Mouse (Mus musculus) heart, adult 8-10 months (tissue): Measurements from ENCODE around the gene Magoh. TPM values are rescaled to one million over a fixed set of nuclear protein-coding genes. Genes with fewer than 3 reads are reported as not detected.

ENCODE experiments used
- DNase-seq: peaks from one replicate; pipeline ENCODE4 v3.0.0; 2022; ENCODE audit warnings: low spot score
- total RNA-seq, 4 experiments: library from RNA; stranded (reverse); gene quantifications; 2 replicates each; pipeline ENCODE4 v1.2.4; 2022

Gene Magoh
- 10 to 100 TPM; 39.3 to 42.4 (median 41.4) TPM for total RNA-seq

DNA sequence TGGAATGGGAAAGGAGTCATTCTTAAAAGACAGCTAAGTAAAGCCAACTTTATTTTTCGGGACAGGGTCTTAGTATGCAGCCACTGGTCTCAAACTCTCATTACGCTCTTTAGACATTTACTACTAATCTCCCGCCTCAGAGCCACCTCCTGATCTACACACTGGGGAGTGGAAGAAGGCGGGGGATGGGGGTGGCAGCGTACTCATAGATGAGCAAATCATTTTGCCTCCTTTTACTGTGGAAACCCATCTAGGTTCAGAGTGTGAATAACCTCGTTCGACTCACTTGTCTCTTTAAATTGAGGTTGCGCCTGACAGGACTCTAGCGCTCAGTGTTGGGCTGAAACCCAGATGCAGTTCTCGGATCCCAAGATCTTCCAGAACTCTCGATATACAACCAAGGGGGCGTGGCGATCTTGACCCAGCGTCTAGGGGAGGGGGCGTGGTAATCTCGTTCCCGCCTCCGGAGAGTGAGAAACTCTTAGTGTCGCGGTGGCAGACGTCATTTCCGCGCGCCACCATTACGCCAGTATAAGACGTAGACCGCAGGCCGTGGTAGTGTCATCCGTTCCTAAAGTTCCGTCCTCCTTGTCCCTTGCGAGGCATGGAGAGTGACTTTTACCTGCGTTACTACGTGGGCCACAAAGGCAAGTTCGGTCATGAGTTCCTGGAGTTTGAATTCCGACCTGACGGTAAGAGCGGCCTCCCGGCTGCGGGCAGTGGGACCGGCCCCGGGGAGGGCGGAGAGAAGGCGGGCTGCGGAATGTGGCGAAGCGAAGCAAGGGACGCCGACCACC lies at the start of gene Magoh:
Gene Magoh (plus strand): TSS at position 502 of the 797 bp plus-strand sequence.
- peak; percentile 97 for DNase-seq

GRCm38 (mm10) chr4:107830189-107830588 lies 49.4 kb upstream of the Magoh start:
- no peak for DNase-seq

DNA sequence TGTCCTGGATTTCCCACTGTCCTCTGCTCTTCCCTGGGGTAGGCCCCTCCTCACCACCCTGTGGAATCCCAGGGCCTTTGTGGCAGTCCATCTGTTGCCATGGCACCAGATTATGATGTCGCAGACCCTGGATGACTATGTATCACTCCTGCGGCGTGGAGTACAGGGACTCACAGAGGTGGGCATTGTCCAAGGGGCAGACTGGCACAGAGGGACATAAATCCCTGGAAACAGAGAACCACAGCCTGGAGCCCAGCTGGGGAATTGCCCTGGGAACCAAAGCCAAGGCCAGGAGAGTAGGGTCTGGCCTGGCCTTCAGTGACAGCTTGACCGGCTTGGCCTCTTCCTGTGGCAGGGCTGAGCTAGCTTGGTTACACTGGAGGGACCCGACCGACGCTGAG lies 48.7 kb upstream of the Magoh start:
- no peak for DNase-seq

- DNase-seq, result no peak
Measured at GRCm38 (mm10) chr4:107831678-107832077, 47.9 kb upstream of the Magoh start.

- DNase-seq, result no peak
Measured at GRCm38 (mm10) chr4:107833525-107833924, 46.0 kb upstream of the Magoh start.

DNA sequence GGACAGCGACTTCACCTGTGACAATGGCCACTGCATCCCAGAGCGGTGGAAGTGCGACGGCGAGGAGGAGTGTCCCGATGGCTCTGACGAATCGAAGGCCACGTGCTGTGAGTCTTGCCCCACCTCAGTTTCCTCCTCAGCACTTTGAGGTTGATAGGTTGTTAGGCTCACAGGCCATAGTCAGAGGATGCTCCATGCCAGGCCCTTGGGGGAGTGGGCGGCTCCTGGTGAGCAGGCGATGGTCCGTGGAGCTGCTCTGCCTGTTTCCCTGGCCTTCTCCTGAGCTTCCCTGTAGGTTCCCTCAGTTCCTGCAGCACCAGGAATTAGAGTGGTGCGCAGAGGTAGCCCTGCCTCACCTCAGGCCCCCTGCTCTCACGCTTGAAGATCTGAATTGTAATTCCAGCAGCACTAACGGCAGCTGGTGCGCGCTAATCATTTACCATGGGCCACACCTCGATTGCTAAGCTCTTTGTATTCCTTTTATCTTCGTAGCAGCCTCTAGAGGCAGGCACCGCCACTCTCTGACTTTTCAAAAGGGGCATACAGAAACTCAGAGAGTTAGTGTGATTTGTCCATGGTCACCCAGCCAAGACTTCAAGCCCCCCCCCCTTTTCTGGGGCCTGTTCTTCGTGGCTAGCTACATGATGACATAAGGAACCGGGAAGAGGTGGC lies 44.8 kb upstream of the Magoh start:
- no peak for DNase-seq

GRCm38 (mm10) chr4:107835508-107835909 lies 44.0 kb upstream of the Magoh start:
- DNase-seq, result no peak

GRCm38 (mm10) chr4:107836758-107837157 lies 42.8 kb upstream of the Magoh start:
- no peak for DNase-seq

GRCm38 (mm10) chr4:107837910-107838309 lies 41.6 kb upstream of the Magoh start:
- no peak for DNase-seq

- no peak for DNase-seq
Measured at GRCm38 (mm10) chr4:107843687-107844086, 35.9 kb upstream of the Magoh start.

DNA sequence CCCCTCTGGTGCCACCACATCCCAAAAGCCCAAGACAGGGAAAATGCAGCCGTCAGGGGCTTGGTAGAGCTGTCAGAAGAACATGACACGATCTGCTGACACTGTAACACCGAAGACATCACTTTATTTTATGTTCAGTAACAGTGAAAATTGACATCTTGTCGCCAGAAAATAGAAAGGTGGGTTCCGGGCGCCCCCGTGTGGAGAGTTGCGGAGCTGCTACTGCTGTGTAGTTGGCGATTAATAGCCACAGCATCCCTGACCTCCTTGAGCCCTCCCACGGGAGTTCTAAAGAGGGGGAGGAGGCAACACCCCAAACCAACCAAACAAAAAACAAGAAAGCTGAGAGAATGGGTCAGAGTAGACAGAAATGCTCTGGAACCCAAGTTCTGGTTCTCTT lies 34.6 kb upstream of the Magoh start:
- peak; percentile 40 for DNase-seq

DNA sequence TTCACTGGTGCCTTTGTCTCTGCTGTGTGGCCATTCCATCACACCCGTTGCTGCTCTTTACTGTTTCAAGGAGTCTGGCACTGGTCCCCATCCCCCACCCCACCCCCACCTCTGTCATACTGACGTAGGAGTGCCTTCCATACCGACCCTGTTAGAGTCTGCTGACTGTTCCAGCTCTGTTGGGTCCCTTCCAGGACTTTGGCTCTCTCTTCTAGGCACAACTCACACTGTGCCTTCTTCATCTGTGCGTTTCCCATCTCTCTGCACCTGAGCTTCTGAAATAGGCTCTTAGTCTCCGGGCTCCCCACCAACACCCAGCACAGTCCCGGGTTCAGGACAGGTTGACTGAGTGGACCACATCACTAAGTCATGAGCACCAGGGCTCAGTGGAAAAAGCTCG lies 32.8 kb upstream of the Magoh start:
- no peak for DNase-seq

- DNase-seq, result peak; percentile 7
Measured at GRCm38 (mm10) chr4:107848546-107848945, 31.0 kb upstream of the Magoh start.

DNA sequence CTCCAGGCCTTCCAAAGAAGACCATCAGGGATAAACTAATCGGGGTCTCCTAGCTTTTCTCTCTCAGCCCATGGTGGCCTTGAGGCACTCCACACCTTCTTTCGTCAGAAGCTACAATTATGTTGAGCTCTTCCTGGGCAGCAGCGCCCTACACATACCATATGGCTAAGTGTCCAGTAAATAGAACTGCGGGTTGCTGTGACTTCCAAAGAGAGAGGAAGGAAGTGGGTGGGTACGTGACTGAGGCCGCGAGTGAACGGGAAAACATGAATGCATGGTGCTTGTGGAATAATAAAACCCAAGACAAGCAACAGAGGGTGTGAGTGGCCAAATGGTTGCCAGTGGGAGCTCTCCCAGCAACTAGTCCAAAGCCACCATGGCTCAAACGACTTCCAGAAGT lies 29.9 kb upstream of the Magoh start:
- no peak for DNase-seq

- DNase-seq, result no peak
Measured at GRCm38 (mm10) chr4:107850091-107850490, 29.5 kb upstream of the Magoh start.

- no peak for DNase-seq
Measured at GRCm38 (mm10) chr4:107853333-107853732, 26.2 kb upstream of the Magoh start.

- no peak for DNase-seq
Measured at GRCm38 (mm10) chr4:107853836-107854235, 25.7 kb upstream of the Magoh start.

GRCm38 (mm10) chr4:107856958-107857686 lies 22.4 kb upstream of the Magoh start:
- no peak for DNase-seq

DNA sequence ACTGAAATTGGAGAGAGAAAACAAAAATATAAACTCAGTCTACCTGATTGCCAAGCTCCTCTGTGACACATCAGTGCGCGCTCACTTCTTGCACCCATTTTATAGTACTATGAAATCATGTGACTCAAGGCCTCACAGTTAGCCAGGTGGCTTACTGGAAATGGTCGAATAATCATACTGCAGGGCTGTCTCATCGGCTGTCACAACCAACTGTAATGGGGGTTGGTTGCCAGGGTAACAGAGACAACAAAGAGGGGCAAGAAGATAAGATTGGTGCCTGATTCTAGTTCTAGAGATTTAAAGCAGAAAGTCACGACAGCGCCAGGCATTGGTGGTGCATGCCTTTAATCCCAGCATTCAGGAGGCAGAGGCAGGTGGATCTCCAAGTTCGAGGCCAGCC lies 20.6 kb upstream of the Magoh start:
- no peak for DNase-seq

- no peak for DNase-seq
Measured at GRCm38 (mm10) chr4:107864866-107865265, 14.7 kb upstream of the Magoh start.

DNA sequence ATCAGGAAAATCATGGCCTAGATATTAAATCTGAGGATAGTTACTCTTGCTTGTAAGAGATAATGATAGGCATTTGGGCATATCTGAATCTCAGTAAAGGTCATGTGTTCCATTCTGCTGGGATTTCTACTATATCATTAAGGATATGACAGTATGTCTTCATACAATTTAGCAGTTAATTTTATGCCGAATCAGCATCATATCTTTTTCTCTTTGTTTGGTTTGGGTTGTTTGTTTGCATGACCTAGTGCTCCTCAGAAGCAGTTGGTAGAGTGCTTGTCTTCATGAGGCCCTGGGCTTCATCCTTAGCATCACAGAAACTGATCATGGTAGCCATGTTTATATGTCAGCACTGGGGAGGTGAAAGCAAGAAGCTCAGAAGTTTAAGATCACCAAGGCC lies 2.1 kb downstream of the Magoh start:
- DNase-seq, result no peak

DNA sequence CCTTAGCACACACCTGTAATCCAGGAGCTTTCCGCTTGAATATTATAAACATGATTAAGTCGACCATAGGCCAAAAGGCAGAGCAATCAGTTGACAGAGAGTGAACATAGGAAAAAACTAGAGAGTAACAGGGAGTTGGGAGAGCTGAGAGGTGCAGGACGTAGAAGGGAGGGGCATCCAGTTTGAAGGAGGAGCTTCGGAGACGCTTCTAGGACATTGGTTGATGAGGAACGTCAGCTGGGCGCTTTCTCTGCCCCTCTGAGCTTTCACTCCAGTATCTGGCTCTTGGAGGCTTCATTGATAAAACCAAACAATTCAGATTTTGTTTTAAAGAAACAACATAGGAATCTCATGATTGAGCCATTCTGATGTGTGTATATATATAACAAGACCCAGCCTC lies 6.8 kb downstream of the Magoh start:
- no peak for DNase-seq

DNA sequence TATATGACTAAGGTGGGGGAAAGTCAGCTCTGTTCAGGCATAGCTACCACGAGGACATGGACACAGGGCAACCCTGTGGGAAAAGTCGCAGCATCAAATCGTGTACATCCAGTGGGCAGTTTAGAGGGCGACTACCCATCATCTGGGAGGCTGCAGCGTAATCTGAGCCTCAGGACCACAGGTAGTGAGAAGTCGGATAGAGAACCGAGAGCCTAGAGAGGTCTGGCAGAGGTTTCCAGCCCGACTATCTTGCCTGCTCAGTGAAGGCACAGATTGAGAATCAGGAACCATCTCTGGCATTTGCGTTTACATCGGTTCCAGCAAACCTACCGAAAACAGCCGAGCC lies 9.8 kb downstream of the Magoh start:
- DNase-seq, result peak; percentile 15
